Mouse (Mus musculus): ENCODE results near the gene Csrp1. TPM values are rescaled to one million over a fixed set of nuclear protein-coding genes. Genes with fewer than 3 reads are reported as not detected.

Csrp1 gene
- polyA plus RNA-seq, 1 experiment from 2014 or later: 137 TPM

DNA sequence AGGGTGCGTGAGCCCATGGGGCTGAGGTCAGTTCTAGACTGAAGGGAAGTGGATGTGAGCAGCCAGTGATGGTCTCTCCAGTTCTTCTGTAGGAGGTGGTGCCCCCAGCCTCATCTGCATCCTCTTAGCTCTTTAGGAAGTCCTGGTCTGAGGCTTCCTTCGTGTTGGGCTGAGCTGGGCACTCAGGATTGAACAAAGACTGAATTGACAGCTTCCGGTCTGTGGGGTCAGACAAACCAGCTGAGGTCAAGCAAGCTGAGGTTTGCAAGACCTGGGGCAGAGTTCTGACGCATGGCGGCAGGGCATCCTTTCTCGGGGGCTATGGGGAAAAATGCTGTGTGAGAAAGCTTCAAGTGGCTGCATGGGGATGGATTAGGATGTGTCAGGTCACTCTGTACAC lies 15.6 kb downstream of the Csrp1 start:
- Histone ChIP-seq H3K4me1 (peaks cover 84% of the 10 kb centered on the region), H3K27ac (peak overlapping the region; percentile 93; the same call in 1 of the 2 replicates), H3K9ac (no peak overlapping the region), H3K27me3 (no peaks in the 10 kb centered on the region), H3K9me3 (replicated peaks) (no peaks in the 10 kb centered on the region), H3K4me3 (replicated peaks) (no peak overlapping the region), H3K4me2 (no peak overlapping the region), H3K36me3 (0 out of 2 replicates have a peak, but pooled peaks cover 4% of the 10 kb centered on the region)
- WGBS: 46% methylated on average over 6 of the region's 6 CpGs
- no peak for ATAC-seq (replicated peaks; ENCODE audit: low FRiP score)

DNA sequence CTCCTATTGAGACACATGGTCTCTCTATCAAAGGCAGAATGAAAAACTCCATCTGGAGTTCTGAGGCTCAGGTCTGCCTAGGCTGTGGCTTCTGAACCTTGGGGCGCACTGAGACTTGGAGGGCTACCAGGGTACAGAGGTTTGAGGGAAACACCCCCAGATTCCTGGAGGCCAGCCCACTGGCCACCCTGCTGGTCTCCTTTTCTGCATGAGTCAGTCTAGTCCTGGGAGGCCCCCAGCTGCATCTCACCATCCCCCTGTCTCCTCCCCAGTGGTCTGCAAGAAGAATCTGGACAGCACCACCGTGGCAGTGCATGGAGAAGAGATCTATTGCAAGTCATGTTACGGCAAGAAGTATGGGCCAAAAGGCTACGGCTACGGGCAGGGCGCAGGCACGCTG lies 25.1 kb downstream of the Csrp1 start:
- H3K36me3 ChIP-seq: peaks cover 46% of the 10 kb centered on the region
- H3K9ac ChIP-seq: no peak overlapping the region
- peaks cover 40% of the 10 kb centered on the region for H3K4me1 ChIP-seq
- H3K27me3 ChIP-seq: no peaks in the 10 kb centered on the region
- WGBS: 68% methylated on average over 7 of the region's 7 CpGs
- no peak overlapping the region for H3K4me2 ChIP-seq
- H3K9me3 ChIP-seq (replicated peaks): no peaks in the 10 kb centered on the region
- 0 out of 2 replicates have a peak, but pooled peaks have one; percentile 14 for ATAC-seq (replicated peaks; ENCODE audit: low FRiP score)
- no peak overlapping the region for H3K4me3 ChIP-seq (replicated peaks)
- 0 out of 2 replicates have a peak overlapping the region, but pooled peaks have one; percentile 13 for H3K27ac ChIP-seq

DNA sequence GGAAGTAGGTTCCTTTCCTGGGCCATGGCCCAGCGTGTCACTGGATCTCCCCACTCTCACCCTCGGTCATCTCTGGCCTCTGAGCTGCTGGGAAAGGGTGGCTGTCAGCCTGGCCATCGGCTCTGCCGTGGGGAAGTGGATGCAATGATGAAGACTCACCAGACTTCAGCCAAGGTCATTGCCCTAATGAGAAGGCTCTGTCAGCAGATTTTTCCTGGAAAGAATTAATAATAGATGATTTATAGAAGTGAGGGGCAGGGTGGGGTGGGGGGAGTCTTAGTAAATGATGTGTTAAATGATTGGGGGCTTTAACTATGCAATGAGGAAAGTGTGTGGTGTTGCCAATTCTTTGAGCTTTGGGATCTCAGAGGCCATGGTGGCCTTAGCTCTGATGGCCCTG lies 26.4 kb downstream of the Csrp1 start:
- Histone ChIP-seq H3K27me3 (no peaks in the 10 kb centered on the region), H3K4me2 (no peak overlapping the region), H3K27ac (no peak overlapping the region), H3K9ac (no peak overlapping the region), H3K4me1 (peaks cover 28% of the 10 kb centered on the region), H3K4me3 (replicated peaks) (no peak overlapping the region), H3K9me3 (replicated peaks) (no peaks in the 10 kb centered on the region), H3K36me3 (peaks cover 59% of the 10 kb centered on the region)
- ATAC-seq (replicated peaks; ENCODE audit: low FRiP score): no peak
- 62% methylated on average over 4 of the region's 4 CpGs for WGBS

DNA sequence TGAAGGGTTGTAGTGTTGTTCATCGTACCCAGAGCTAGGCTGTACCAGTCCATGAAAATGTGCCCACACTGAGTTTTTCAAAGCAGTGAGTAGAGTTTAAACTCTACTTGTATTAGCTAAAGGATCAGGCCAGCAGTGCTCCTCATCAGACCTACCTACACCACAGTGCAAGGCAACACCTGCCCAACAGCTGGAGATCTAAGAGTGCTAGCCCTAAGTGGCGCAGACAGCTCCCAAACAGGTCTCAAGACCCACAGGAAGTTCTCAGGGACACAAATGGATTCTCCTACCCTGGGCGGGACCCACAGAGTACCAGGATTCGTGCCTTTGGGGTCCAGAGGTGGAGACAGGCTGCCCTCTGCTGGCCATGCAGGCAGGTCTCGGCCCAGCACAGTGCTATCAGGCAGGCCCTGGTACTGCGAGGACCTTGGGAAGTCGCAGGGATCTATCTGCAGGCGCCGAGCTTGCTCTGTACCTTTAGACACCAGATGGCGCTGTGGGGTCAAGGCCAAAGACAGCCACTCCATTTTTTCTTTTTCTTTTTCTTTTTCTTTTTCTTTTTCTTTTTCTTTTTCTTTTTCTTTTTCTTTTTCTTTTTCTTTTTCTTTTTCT lies 33.0 kb downstream of the Csrp1 start:
- ATAC-seq (replicated peaks; ENCODE audit: low FRiP score): peak; percentile 98
- H3K9me3 ChIP-seq (replicated peaks): no peaks in the 10 kb centered on the region

DNA sequence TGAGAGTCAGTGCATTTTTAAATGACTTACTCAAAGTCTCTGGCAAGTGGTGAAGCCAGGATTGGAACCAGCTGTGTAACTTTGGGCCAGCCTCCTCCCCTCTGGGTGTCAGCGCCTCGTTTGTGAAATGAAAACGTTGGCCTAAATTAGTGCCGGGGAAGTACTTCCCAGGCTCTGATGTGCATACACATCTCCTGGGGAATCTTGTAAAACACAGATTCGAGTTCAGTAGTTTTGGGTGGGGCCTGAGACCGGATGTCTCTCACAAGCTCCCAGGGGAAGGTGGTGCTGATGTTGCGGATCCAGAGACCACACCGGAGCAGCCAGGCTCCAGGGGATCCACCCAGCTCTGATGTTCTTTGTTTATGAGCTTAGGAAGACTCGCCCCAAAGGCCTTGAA lies 35.4 kb downstream of the Csrp1 start:
- no peak for ATAC-seq (replicated peaks; ENCODE audit: low FRiP score)
- Histone ChIP-seq H3K9ac (no peak overlapping the region), H3K4me2 (no peak overlapping the region), H3K27me3 (no peaks in the 10 kb centered on the region), H3K9me3 (replicated peaks) (no peaks in the 10 kb centered on the region), H3K4me3 (replicated peaks) (no peak overlapping the region), H3K4me1 (peaks cover 9% of the 10 kb centered on the region; the same call in 1 of the 2 replicates), H3K36me3 (peaks cover 19% of the 10 kb centered on the region), H3K27ac (no peak overlapping the region)
- WGBS: 53% methylated on average over 9 of the region's 9 CpGs

More for the DNA sequence above, 33.0 kb downstream of the Csrp1 start:
- H3K4me2 ChIP-seq: no peak overlapping the region
- peaks cover 41% of the 10 kb centered on the region for H3K36me3 ChIP-seq
- WGBS: 13% methylated on average over 10 of the region's 10 CpGs
- H3K4me1 ChIP-seq: 0 out of 2 replicates have a peak, but pooled peaks cover 4% of the 10 kb centered on the region
- no peaks in the 10 kb centered on the region for H3K27me3 ChIP-seq
- no peak overlapping the region for H3K9ac ChIP-seq
- H3K27ac ChIP-seq: no peak overlapping the region
- no peak overlapping the region for H3K4me3 ChIP-seq (replicated peaks)

GRCm38 (mm10) chr1:135755913-135756312 lies 36.1 kb downstream of the Csrp1 start:
- H3K9me3 ChIP-seq (replicated peaks): no peaks in the 10 kb centered on the region
- H3K36me3 ChIP-seq: peaks cover 12% of the 10 kb centered on the region; the same call in 1 of the 2 replicates
- 79% methylated on average over 3 of the region's 3 CpGs for WGBS
- H3K4me1 ChIP-seq: peaks cover 9% of the 10 kb centered on the region; the same call in 1 of the 2 replicates
- no peak overlapping the region for H3K4me3 ChIP-seq (replicated peaks)
- no peak overlapping the region for H3K9ac ChIP-seq
- ATAC-seq (replicated peaks; ENCODE audit: low FRiP score): no peak
- no peaks in the 10 kb centered on the region for H3K27me3 ChIP-seq
- H3K4me2 ChIP-seq: no peak overlapping the region
- no peak overlapping the region for H3K27ac ChIP-seq

GRCm38 (mm10) chr1:135757287-135757686 lies 37.4 kb downstream of the Csrp1 start:
- peaks cover 9% of the 10 kb centered on the region; the same call in 1 of the 2 replicates for H3K4me1 ChIP-seq
- no peak overlapping the region for H3K27ac ChIP-seq
- H3K27me3 ChIP-seq: no peaks in the 10 kb centered on the region
- no peak overlapping the region for H3K4me3 ChIP-seq (replicated peaks)
- H3K4me2 ChIP-seq: no peak overlapping the region
- WGBS: 82% methylated on average over 8 of the region's 8 CpGs
- peaks cover under 1% of the 10 kb centered on the region; the same call in 1 of the 2 replicates for H3K36me3 ChIP-seq
- no peaks in the 10 kb centered on the region for H3K9me3 ChIP-seq (replicated peaks)
- H3K9ac ChIP-seq: no peak overlapping the region
- ATAC-seq (replicated peaks; ENCODE audit: low FRiP score): no peak

DNA sequence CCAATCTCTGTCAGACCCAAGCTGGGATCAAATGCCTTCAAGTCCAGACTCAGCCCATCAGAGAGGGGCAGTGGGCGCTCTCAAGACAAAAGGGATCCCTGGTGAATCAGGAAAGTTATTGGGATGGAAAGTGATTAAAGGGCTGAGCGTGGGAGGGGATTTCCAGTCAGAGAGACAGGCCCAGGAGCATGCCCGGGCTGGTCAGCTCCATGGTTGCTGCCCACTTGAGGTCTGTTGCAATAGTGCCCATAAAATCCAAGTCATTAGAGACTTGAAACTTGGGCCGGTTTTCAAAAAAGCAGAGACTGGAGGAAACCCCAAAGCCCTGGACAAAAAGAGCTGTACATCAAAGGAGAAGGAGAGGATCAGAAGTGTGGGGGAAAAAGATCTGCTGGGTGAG lies 39.8 kb downstream of the Csrp1 start:
- Histone ChIP-seq H3K9ac (no peak overlapping the region), H3K27me3 (no peaks in the 10 kb centered on the region), H3K4me2 (no peak overlapping the region), H3K4me3 (replicated peaks) (no peak overlapping the region), H3K4me1 (peaks cover 22% of the 10 kb centered on the region), H3K36me3 (no peaks in the 10 kb centered on the region), H3K9me3 (replicated peaks) (no peaks in the 10 kb centered on the region), H3K27ac (peak overlapping the region; percentile 57)
- 32% methylated on average over 4 of the region's 4 CpGs for WGBS
- 0 out of 2 replicates have a peak, but pooled peaks have one; percentile 27 for ATAC-seq (replicated peaks; ENCODE audit: low FRiP score)

DNA sequence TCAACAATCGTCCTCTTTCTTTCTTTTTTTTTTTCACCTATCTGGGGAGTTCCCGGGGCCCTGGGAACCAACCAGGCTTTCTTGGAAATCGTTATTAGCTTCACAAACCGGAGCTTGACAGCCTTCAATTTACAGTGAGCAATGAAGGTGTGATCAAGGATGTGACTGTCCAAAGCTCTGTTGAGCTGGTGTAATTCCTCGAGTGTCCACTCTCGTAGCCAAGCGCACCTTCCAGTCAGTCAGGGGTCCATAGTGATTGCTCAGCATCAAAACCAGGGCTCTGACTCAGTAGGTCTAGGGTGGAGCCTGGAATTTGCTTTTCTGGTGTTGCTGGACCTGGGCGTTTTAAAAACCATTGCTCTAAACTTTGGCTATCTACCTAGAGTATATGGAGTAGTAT lies 40.4 kb downstream of the Csrp1 start:
- no peak for ATAC-seq (replicated peaks; ENCODE audit: low FRiP score)
- Histone ChIP-seq H3K27me3 (no peaks in the 10 kb centered on the region), H3K36me3 (no peaks in the 10 kb centered on the region), H3K4me3 (replicated peaks) (no peak overlapping the region), H3K4me1 (peaks cover 27% of the 10 kb centered on the region), H3K9ac (no peak overlapping the region), H3K27ac (peak overlapping the region; percentile 57; the same call in 1 of the 2 replicates), H3K4me2 (no peak overlapping the region), H3K9me3 (replicated peaks) (no peaks in the 10 kb centered on the region)
- 59% methylated on average over 8 of the region's 8 CpGs for WGBS

GRCm38 (mm10) chr1:135761728-135762127 lies 41.9 kb downstream of the Csrp1 start:
- Histone ChIP-seq H3K4me1 (peaks cover 40% of the 10 kb centered on the region), H3K36me3 (no peaks in the 10 kb centered on the region), H3K27ac (no peak overlapping the region), H3K4me3 (replicated peaks) (no peak overlapping the region), H3K4me2 (no peak overlapping the region), H3K9me3 (replicated peaks) (no peaks in the 10 kb centered on the region), H3K9ac (no peak overlapping the region), H3K27me3 (no peaks in the 10 kb centered on the region)
- 90% methylated on average over 5 of the region's 5 CpGs for WGBS
- ATAC-seq (replicated peaks; ENCODE audit: low FRiP score): no peak

GRCm38 (mm10) chr1:135763503-135764205 lies 43.8 kb downstream of the Csrp1 start:
- WGBS: 47% methylated on average over 9 of the region's 9 CpGs
- H3K4me3 ChIP-seq (replicated peaks): no peak overlapping the region
- H3K4me1 ChIP-seq: peaks cover 58% of the 10 kb centered on the region
- peaks cover 3% of the 10 kb centered on the region for H3K36me3 ChIP-seq
- ATAC-seq (replicated peaks; ENCODE audit: low FRiP score): peak; percentile 5; the same call in 1 of the 2 replicates
- H3K27me3 ChIP-seq: no peaks in the 10 kb centered on the region
- no peaks in the 10 kb centered on the region for H3K9me3 ChIP-seq (replicated peaks)
- no peak overlapping the region for H3K4me2 ChIP-seq
- peak overlapping the region; percentile 95 for H3K27ac ChIP-seq
- no peak overlapping the region for H3K9ac ChIP-seq

DNA sequence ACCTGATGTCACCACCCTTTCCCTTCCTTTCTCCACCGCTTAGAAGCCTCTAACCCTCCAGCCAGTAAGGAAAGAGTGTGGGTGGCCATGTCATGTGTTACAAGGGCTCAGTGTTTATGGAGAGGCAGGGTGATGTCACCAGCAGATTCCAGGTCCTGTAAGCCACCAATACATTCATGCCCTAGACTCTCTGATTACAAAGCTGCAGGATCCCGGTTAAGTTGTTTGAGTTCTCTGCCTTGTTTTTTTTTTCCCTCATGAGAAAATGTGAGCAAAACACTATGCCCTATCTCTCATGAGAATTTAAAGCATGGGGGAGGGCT lies 44.3 kb downstream of the Csrp1 start:
- H3K4me3 ChIP-seq (replicated peaks): no peak overlapping the region
- peaks cover 9% of the 10 kb centered on the region for H3K36me3 ChIP-seq
- peaks cover 63% of the 10 kb centered on the region for H3K4me1 ChIP-seq
- WGBS: 27% methylated on average over 2 of the region's 2 CpGs
- H3K9ac ChIP-seq: no peak overlapping the region
- no peak overlapping the region for H3K4me2 ChIP-seq
- H3K27ac ChIP-seq: peak overlapping the region; percentile 95
- H3K9me3 ChIP-seq (replicated peaks): no peaks in the 10 kb centered on the region
- no peak for ATAC-seq (replicated peaks; ENCODE audit: low FRiP score)
- H3K27me3 ChIP-seq: no peaks in the 10 kb centered on the region

All from kidney, embryonic 15.5 days (tissue).